Mouse (Mus musculus) gonadal fat pad, adult 2 months (tissue): ENCODE results near the gene 1700037H04Rik. TPM values are rescaled to one million over a fixed set of nuclear protein-coding genes. Genes with fewer than 3 reads are reported as not detected.
A peak's percentile ranks its signal among the peaks of the same experiment; 100 is the strongest.

ENCODE experiments used
- DNase-seq: peaks from one replicate; pipeline ENCODE4 v3.0.0-alpha.2; 2012; ENCODE audit warnings: low read depth
- polyA plus RNA-seq: library from polyadenylated mRNA; depleted of rRNA; stranded (reverse); fragments of >200 nt; gene quantifications from 2 replicates; pipeline ENCODE4 v1.2.3, GENCODE M21; 2012; rRNA removed

Gene 1700037H04Rik
- 117 and 168 TPM in 2 replicates for polyA plus RNA-seq

DNA sequence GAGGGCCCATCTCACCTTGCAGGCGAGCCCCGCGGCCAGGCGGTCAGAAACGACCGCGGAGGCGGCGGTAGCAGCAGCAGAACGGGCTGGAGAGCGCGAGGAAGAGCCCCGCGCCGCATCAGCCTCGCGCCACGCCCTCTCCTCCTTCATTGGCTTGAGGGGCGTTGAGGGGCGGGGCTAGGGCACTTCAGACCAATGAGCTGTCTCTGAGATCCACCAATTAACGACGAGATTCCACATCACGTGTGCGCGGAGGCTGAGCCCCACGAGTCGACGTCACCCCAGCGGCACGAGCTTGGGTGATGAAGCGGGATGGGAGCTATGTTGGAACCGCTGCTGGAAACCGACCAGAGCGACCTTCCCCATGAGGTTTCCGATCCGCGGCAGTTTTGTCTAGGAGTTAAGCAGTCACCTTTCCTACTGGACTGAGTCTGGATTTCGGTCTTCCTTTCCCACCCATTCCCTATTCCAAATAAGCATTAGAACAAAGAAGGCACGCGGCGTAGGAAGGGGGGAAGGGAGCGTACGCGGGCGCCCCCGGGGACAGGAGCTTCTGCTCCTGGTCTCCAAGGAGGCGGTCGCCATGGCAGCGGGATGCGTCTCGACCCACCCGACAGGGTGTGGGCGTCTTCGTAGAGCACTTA is at the start of gene 1700037H04Rik:
Gene 1700037H04Rik (minus strand): TSS at position 144 of the 644 bp plus-strand sequence.
- DNase-seq: peak; percentile 69

DNA sequence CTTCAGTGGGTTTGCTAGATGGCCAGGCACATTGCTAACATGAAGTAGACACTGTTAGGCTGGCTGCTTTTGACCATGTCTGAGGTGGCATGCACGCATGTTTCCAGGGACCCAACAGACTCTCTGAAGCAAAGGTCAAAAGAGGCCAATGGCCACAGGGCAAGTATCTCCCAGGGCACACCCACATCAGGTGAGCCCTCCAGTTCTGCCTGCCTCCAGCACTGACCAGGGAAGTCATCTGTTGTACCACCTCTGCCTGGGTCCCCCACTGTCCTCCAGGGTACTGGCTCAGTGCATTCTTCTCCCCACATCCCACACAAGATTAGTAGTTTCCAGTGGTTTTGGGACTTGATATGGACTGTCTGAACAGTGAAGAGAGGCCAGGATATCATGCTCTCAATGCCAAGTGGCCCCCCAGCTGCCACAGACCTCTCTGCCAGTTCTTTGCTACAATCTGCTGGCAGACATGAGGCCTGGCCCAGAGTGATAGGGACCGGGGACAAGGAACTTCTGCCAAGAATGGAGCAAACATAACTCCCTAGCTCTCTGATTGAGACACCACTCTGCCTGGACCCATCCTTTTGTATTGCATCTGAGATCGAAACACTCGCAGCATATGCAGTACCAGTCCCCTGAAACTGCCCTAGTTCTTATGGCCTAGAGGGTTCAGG is 49.4 kb upstream of the 1700037H04Rik start:
- no peak for DNase-seq

DNA sequence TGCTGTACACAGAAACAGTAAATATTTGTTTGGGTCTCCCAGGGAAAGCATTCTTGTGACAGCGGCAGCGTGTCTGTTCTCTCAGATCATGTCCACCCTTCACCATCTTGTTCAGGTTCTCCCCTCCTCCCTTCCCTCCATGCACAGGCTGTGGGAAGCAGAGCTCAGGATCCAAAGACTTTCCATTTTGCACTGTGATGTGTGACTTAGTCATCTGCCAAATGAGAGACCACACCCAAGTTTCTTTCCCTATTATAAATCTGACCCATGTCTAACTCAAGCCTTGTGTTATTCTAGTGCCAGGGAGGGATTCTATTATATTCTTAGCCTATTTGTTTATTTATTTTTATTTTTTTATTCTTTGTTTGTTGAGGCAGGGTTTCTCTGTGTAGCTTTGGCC is 48.5 kb upstream of the 1700037H04Rik start:
- DNase-seq: no peak

DNA sequence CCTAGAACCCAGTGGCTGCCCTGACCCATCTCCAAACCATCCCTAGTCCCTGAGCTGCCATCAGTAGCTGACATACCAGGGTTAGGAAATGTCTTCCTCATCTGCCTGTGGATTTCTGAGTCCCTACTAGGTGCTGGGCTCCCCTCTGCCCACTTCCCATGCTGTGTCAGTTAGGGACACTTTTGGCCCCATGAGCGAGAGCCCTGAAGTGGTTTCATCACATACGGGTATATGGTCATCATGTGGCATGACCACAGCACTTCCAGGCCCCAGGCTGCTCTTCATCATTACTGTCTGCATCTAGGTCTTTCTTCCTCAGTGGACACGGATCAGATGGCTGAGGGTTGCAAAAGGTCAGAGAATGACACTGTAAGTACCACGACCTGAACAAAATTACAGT is 46.9 kb upstream of the 1700037H04Rik start, which contains the start of gene Ap5s1:
Gene Ap5s1 (plus strand): TSS at position 301 of the 400 bp plus-strand sequence.
- DNase-seq: no peak

DNA sequence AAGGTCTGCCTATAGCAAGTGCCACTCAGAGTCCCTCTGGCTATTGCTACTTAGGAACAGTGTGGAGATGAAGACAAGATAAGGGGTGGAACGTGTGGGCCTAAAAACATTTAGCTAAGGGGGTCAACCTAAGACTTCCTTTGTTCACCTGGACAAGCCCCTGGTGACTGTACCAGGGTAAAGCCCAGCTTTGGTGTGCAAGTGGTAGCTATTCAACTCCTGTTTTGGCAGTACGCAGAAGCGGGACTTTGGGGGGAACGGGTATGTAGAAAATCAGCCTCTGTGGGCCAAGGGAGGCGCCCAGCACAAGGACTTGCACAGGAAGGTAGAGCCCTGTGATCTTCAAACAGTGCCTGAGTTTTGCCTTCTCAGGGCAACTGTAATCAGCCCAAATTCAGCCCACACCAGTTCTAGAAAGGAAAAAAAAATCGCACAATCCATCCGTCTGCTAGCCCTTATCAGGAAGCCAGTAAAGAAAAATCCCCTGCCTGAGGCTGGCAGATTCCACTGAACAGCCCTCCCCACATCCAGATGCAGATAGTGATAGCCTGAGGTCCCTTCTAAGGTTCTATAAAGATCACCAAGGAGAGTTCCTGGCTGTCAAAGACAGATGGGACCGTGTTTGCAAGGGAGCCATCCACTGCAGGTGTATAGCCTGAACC is 45.8 kb upstream of the 1700037H04Rik start:
- no peak for DNase-seq

DNA sequence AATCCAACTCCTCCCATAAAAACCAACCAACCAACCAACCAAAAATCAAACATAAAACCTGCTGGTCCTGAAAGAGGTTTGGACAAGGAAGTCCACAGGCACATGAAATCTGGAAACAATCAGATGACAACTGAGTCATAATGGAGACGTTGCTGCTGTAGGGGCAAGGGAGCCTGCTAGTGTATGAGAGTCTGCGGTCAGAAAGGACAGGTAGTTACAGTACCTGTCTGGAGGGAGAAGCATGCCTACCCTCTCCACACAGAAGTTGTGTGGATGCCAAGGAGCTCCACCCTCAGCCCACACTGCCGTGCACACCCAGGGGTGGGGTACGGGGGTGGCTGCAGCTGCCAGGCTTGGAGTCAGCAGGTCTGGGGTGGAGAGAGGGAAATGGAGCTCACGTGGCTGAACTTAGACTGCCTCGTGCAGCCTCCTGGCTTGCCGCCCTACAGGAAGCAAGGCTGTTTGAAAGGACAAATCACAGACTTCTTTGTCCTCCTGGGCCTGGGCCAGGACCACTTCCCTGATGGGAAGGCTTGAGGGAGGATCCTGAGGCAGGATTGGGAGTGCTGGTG is 44.6 kb upstream of the 1700037H04Rik start:
- no peak for DNase-seq

DNA sequence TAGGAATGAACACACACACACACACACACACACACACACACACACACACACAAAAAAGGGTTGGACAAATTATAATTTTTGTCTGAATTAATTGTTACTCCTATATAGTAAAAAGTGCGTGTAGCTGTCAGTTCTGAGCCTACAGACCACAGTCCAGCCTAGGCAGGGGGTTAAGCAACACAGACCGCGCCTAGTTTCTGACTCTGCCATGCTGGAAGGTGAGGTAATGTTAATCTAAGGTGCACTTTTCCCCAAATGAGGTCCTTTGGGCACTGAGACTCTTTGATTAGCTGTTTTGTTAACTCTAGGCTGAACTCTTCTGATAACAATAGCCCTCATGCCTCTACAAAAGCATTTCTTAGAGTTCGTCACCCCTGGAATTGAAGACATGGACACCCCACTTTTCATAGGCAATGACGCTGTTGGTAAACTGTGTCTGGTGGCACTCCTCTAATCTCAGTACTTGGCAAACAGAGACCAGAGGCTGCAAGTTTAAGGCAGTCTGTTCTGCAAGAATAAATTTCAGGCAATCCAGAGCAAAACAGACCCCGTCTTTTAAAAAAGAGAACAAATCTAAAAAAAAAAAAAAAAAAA is 44.0 kb upstream of the 1700037H04Rik start:
- no peak for DNase-seq

DNA sequence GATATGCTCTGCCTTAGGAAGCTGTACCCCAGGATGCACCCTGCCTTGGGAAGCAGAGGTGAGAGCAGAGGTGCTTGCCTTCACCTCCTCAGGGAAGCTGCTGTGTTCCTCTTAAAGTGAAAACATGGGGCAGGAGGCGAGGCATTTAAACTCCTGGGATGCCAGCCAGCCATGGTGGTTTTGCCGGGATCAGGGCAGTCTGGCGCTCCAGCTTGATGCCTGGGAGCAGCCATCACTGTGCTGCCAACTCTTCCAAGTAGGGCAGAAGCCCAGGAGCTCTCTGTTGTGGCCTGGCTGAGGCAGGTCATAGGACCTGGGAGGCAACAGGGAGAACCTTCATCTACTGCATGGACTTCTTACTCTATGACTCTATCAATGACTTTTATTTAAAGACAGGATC is 41.4 kb upstream of the 1700037H04Rik start:
- DNase-seq: no peak

DNA sequence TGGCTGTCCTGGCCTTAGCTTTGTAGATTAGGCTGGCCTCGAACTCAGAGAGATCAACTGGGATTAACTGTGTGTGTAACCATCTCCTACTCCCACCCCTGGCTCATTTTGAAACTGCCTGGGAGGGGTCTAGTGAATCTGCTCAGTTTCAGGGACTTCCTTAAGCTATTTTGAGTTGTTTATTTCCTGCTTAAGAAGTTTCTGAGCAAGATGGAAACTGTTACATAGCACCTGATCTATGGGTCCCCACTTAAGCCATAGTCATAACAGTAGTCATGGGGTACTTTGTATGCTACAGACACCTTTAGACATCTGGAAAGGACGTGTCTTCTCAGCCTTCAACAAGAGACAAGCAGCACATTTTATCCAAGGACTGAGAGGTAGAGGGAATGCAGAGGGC is 40.8 kb upstream of the 1700037H04Rik start:
- no peak for DNase-seq

DNA sequence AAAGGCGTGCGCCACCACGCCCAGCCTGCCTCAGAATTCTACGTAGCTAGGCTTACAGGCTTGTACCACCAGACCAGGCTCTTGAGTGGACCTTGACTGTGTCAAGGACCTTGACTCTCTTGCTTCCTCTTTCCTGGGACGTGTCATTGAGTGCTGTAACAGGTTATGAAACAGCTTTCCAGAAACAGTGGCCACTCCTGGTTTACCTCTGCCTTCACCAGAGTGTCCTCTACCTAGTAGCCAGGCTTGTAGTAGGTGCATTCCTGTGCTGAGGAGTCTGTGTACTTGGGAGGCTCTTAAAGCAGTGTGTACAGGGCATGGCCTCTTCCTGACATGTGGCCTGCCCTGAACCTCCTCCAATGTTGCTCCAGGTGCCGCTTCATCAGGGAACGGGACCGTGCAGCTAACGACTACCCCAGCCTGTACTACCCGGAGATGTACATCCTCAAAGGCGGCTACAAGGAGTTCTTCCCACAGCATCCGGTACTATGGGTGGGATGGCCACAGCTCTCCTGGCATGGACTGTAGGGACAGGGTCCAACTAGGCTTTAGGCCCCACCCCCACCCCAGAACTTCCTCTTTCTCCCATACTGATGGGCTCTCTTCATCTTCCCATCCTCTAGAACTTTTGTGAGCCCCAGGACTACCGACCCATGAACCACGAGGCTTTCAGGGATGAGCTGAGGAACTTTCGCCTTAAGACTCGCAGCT is 36.9 kb upstream of the 1700037H04Rik start:
- DNase-seq: no peak

DNA sequence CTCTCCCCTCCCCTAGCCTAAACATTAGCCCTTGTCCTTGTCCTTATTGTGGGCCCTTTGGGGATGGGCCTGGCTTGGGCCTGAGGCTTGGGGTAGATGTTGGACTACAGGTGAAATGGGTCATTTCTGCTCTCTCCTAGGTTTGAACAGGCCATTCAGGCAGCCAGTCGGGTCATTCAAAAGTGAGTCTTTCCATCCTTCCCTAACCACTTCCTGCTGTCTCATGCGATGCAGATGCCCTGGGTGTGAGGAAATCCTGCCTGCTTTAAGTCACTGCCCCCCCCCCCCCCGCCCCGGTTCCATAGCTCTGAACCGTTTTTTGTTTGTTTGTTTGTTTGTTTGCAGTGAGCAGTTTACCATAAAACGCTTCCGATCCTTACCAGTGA is 31.1 kb upstream of the 1700037H04Rik start:
- DNase-seq: no peak

DNA sequence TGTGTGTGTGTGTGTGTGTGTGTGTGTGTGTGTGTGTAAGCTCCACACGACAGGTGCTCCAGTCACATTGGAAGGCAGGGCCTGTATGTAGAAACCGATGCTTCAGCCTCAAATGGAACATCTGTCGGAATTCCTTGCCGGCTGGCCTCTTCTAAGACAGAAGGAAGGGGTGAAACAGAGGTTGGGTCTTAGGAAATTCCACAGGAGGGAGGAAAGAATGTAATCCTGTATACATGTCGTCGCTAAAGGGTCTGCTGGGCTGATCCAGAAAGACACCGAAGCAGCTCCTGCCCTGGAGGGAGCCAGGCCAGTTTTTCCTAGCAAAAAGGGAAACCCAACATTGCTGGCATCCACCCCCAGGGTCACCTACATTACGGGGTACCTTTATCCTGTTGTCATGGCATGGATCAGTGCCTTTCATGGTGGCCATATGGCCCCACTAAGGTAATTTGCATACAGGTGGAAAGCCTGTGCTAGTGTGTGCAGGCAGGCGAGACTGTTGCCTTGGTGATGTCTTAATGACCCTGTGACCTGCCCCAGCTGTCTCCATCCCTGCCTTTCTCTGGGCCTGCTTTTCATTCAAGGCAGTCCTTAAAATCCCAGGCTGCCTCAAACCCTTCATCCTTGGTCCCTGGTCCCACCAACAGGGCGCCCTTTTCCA is 30.6 kb upstream of the 1700037H04Rik start:
- DNase-seq: no peak

DNA sequence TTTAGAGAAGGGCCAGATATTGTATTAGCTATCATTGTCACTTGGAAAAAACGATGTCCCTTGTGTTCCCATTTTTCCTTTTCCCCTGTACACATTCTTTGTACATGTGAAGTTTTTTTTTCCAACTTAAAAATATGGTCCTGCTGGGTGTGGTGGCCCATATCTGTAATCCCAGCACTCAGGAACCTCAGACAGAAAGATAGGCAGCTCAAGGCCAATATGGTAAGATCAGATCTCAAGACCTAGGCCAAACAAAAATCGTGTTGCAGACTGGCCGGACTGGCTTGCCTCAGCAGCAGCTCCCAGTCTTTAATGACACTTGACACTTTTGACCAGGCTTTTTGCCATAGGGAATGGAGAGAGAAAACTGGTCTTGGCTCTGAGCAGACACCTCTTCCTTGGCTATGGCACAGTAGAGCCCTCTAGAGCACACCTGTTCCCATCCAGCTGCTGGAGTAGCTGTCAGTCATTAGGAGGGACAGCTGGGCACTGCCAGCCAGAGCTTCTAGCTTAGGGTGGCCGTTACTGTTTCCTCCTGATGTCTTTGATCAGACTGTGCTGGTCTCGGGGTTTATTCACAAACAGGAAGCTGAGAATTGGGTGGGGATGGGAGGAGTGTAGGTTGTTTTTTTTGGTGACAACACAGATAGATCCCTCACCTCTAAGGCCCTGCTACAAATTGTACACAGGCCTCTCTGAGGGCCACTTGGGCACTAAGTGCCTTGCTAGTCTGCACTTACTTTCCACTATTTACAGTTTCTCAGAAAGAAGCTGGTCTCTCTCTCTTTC is 29.8 kb upstream of the 1700037H04Rik start:
- DNase-seq: no peak

DNA sequence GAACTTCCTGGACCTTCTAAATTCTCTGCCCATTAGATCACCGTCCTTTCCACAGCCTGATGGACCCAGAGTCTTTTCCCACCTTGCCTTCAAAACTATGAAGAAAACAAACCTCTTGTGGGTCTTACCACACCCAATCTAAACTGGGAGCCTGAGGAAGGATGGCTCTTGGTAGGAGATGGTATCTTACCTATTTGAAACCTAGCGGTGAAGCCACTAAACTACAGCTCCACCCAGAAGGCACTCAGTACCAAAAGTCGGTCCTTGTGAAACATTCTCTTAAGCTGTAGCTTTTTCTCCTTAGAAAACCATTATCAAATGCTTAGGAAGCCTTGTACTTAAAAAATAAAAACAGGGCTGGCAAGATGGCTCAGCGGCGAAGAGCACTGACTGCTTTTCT is 28.4 kb upstream of the 1700037H04Rik start:
- no peak for DNase-seq

DNA sequence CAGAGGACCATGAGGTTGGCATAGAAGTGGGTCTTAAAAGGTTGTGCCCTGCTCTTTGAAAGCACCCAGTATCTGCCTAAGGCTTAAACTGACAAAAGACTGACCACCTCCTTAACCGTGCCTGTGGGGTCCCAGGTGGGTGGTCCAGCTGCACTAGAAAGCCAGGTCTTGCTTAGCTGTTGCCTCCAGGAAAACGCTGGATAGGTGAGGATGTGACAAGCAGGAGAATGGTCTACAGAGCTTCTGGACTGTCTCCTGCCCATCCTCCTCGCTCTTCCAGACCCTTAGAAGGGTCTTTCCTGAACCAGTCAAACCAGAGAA is 27.7 kb upstream of the 1700037H04Rik start:
- DNase-seq: no peak

DNA sequence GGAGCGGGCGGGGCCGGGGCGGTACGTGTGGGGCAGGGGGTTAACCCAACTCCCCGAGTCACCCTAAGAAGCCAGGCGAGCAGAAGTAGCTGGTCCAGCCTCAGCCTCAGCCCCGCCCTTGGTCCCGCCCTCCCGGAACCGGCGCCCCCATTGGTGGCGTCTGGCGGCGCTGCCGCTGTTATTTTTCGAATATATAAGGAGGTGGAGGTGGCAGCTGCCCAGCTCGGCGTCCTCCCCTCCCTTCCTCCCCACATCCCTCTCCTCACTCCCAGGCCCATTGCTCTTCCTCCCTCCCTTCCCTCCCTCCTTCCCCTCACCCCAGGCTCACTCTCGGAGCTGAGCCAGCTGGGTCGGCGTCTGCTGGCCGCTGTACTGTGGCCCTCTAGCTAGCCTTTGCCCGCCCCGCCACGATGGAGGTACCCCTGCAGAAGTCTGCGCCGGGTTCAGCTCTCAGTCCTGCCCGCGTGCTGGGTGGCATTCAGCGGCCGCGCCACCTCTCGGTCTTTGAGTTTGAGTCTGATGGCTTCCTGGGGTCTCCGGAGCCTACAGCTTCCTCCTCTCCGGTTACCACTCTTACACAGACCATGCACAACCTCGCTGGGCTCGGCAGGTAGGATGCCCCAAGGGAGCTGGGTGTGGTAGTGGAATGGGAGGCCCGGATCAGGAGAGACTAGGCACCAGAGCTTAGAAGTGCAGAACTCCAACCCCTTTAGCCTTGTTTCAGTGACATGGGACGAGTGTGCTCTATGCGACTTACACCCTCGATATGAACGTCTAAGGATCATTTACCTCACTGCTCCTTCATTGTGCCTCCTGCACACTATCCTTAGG is 27.1 kb upstream of the 1700037H04Rik start, which contains the start of the genes Cdc25b and Spef1:
Gene Cdc25b (plus strand): TSS at position 179 of the 831 bp plus-strand sequence.
Gene Spef1 (minus strand): TSS at position 512 of the 831 bp plus-strand sequence.
- DNase-seq: no peak

DNA sequence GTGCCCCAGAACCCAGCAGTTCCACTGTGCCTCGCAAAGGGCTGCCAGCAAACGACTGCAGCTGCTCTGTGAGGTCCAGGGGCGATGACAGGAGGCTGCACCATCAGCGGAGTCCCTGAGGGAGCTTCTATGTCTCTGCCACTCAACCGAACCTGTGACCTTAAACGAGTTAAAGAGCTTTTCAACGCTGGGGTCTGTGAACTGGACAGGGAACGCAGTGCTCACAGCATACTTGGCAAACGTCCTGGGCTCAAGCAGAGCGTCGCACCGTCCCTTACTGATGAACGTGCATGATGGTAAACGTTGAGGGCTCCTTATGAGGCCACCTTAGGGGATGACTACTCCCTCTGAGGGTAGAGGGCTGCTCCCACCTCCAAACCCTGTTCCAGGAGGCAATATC is 26.5 kb upstream of the 1700037H04Rik start:
- no peak for DNase-seq

DNA sequence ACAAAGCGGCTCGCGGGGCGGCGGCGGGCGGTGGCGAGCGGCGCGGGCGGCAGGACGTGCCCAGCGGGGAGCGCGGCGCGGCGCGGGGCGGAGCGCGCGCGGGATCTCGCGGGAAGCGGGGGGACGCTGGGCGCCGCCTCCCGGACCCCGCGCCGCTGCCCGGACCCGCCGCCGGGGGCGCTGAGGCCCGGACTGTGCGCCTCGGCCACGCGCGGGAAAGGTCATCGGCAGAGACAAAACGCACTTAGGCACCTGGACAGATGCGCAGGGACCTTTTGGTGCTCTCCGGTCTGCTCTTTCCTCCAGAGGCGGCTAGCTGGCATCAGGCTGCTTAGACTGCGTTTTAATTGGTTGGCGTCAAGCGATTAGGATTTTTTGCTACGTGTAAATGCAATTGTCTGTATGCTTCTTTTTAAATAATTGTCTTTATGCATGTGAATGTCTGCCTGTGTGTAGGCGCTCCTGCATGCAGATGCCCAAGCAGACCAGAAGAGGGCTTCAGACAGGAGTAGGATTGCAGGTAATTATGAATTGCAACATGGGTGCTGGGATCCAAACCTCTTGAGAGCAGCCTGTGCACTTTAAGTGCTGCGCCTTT is 20.2 kb upstream of the 1700037H04Rik start, which contains the start of gene Cenpb:
Gene Cenpb (minus strand): TSS at position 78 of the 598 bp plus-strand sequence.
- no peak for DNase-seq
